Mouse (Mus musculus): ENCODE results near the gene Sbno2.

The Sbno2 gene

GRCm38 (mm10) chr10:80095547-80095946 lies 9.8 kb downstream of the Sbno2 start:
- no peak for ATAC-seq (ENCODE audit: insufficient number of reproducible peaks, low FRiP score, low TSS enrichment)

- ATAC-seq (ENCODE audit: insufficient number of reproducible peaks, low FRiP score, low TSS enrichment) = no peak
Measured at GRCm38 (mm10) chr10:80094684-80095083, 10.7 kb downstream of the Sbno2 start.

GRCm38 (mm10) chr10:80094085-80094484 lies 11.3 kb downstream of the Sbno2 start:
- ATAC-seq (ENCODE audit: insufficient number of reproducible peaks, low FRiP score, low TSS enrichment) = no peak

GRCm38 (mm10) chr10:80092690-80093089 lies 12.7 kb downstream of the Sbno2 start:
- ATAC-seq (ENCODE audit: insufficient number of reproducible peaks, low FRiP score, low TSS enrichment) = no peak

GRCm38 (mm10) chr10:80091527-80091926 lies 13.8 kb downstream of the Sbno2 start:
- ATAC-seq (ENCODE audit: insufficient number of reproducible peaks, low FRiP score, low TSS enrichment) = no peak

- no peak for ATAC-seq (ENCODE audit: insufficient number of reproducible peaks, low FRiP score, low TSS enrichment)
Measured at GRCm38 (mm10) chr10:80089146-80089545, 16.2 kb downstream of the Sbno2 start.

GRCm38 (mm10) chr10:80087483-80087882 lies 17.9 kb downstream of the Sbno2 start:
- ATAC-seq (ENCODE audit: insufficient number of reproducible peaks, low FRiP score, low TSS enrichment) = no peak

- 0 out of 2 replicates have a peak, but pooled peaks have one; percentile 45 for ATAC-seq (ENCODE audit: insufficient number of reproducible peaks, low FRiP score, low TSS enrichment)
Measured at GRCm38 (mm10) chr10:80086847-80087246, 18.5 kb downstream of the Sbno2 start.

GRCm38 (mm10) chr10:80084817-80085487 lies 20.4 kb downstream of the Sbno2 start:
- no peak; the same call in 1 of the 2 replicates for ATAC-seq (ENCODE audit: insufficient number of reproducible peaks, low FRiP score, low TSS enrichment)

GRCm38 (mm10) chr10:80081075-80081474 lies 24.3 kb downstream of the Sbno2 start:
- no peak for ATAC-seq (ENCODE audit: insufficient number of reproducible peaks, low FRiP score, low TSS enrichment)

GRCm38 (mm10) chr10:80080396-80081070 lies 24.8 kb downstream of the Sbno2 start:
- no peak for ATAC-seq (ENCODE audit: insufficient number of reproducible peaks, low FRiP score, low TSS enrichment)

- ATAC-seq (ENCODE audit: insufficient number of reproducible peaks, low FRiP score, low TSS enrichment) = no peak
Measured at GRCm38 (mm10) chr10:80078366-80078765, 27.0 kb downstream of the Sbno2 start.

- no peak for ATAC-seq (ENCODE audit: insufficient number of reproducible peaks, low FRiP score, low TSS enrichment)
Measured at GRCm38 (mm10) chr10:80077312-80077711, 28.1 kb downstream of the Sbno2 start.

- ATAC-seq (ENCODE audit: insufficient number of reproducible peaks, low FRiP score, low TSS enrichment) = no peak
Measured at GRCm38 (mm10) chr10:80076386-80076785, 29.0 kb downstream of the Sbno2 start.

- no peak for ATAC-seq (ENCODE audit: insufficient number of reproducible peaks, low FRiP score, low TSS enrichment)
Measured at GRCm38 (mm10) chr10:80075924-80076323, 29.4 kb downstream of the Sbno2 start.

- no peak; the same call in 1 of the 2 replicates for ATAC-seq (ENCODE audit: insufficient number of reproducible peaks, low FRiP score, low TSS enrichment)
Measured at GRCm38 (mm10) chr10:80074813-80075601, 30.4 kb downstream of the Sbno2 start.

GRCm38 (mm10) chr10:80072623-80073489 lies 32.5 kb downstream of the Sbno2 start:
- no peak for ATAC-seq (ENCODE audit: insufficient number of reproducible peaks, low FRiP score, low TSS enrichment)

- ATAC-seq (ENCODE audit: insufficient number of reproducible peaks, low FRiP score, low TSS enrichment) = no peak
Measured at GRCm38 (mm10) chr10:80071516-80071900, 33.9 kb downstream of the Sbno2 start.

- peak; percentile 65 for ATAC-seq (ENCODE audit: insufficient number of reproducible peaks, low FRiP score, low TSS enrichment)
Measured at GRCm38 (mm10) chr10:80070837-80071515, 34.4 kb downstream of the Sbno2 start.
